Mouse (Mus musculus) C2C12 (cell line): ENCODE measurements around the gene Abhd12. TPM values are rescaled to one million over a fixed set of nuclear protein-coding genes. Genes with fewer than 3 reads are reported as not detected.

ENCODE experiments used
- H3K27me3 ChIP-seq: one replicate; pipeline ENCODE4 v1.6.1; 2011; ENCODE audit not compliant: control insufficient read depth, insufficient read depth, insufficient read length
- H3K36me3 ChIP-seq: one replicate; pipeline ENCODE4 v1.6.1; 2011; ENCODE audit not compliant: control insufficient read depth, insufficient read depth
- H3K4me3 ChIP-seq: one replicate; pipeline ENCODE4 v1.5.1; 2011; ENCODE audit warnings: mild to moderate bottlenecking, control low read depth; ENCODE audit not compliant: poor library complexity, insufficient read depth, severe bottlenecking
- H3K79me2 ChIP-seq: one replicate; pipeline ENCODE4 v1.6.1; 2011; ENCODE audit not compliant: control insufficient read depth, insufficient read depth
- H3K79me3 ChIP-seq: one replicate; pipeline ENCODE4 v1.6.1; 2011; ENCODE audit warnings: low read depth, control low read depth
- H3ac ChIP-seq: one replicate; pipeline ENCODE3; 2011; ENCODE audit warnings: low read depth; ENCODE audit not compliant: control insufficient read depth, insufficient read length
- CEBPB ChIP-seq: IDR thresholded peaks from one replicate; pipeline ENCODE4 v1.6.1; 2011; ENCODE audit warnings: low read depth, mild to moderate bottlenecking, control low read depth, moderate library complexity
- CTCF ChIP-seq: IDR thresholded peaks from one replicate; pipeline ENCODE4 v1.5.1; 2011; ENCODE audit not compliant: control insufficient read depth, insufficient read depth, insufficient read length
- FOSL1 ChIP-seq: IDR thresholded peaks from one replicate; pipeline ENCODE4 v1.8.0; 2011; ENCODE audit warnings: mild to moderate bottlenecking, low read length; ENCODE audit not compliant: poor library complexity, insufficient read depth, severe bottlenecking
- MAX ChIP-seq: IDR thresholded peaks from one replicate; pipeline ENCODE4 v1.6.1; 2011; ENCODE audit warnings: mild to moderate bottlenecking, control low read depth
- MYOD1 ChIP-seq: IDR thresholded peaks from one replicate; pipeline ENCODE4 v1.6.1; 2011; ENCODE audit warnings: low read depth; ENCODE audit not compliant: control insufficient read depth, insufficient read length
- MYOG ChIP-seq: IDR thresholded peaks from one replicate; pipeline ENCODE4 v1.6.1; 2011; ENCODE audit not compliant: control insufficient read depth, insufficient read length; ENCODE audit errors: extremely low read depth
- USF1 ChIP-seq: IDR thresholded peaks from one replicate; pipeline ENCODE4 v1.6.1; 2011; ENCODE audit warnings: low read depth, mild to moderate bottlenecking, control low read depth, moderate library complexity
- polyA plus RNA-seq: library from polyadenylated mRNA; unstranded; fragments of >200 nt; fragmentation: generic; extraction: Trizol; gene quantifications from one replicate; pipeline ENCODE4 v1.2.1, GENCODE M21; 2012; ENCODE audit warnings: missing spikeins

Gene Abhd12
- polyA plus RNA-seq, 1 experiment, result 62.7 TPM

DNA sequence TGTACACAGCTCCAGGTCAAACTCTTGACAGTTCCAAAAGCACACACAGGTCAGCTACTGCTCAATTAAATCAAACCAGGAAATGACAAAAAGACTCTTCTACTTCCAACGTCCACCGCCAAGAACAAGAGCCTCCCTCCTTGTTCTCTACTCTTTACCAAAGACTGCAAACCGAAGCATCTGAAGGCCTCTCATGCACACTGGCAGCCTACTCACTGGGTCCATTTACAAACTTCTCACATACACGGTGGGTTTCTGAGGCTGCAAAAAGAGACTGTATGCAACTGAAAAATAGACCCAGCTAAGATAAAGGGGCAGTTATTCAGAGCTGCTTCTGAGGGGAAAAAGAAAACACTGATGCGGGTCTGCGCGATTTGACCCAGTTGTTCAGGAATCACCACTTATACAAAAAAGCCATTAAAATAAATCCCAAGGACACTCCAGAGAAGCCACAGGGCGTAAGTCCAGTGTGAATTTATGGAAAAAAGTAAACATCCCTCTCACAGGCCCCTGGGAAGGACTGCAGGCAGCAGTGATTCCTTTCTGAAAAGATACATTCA, 57.0 kb downstream of the Abhd12 start:
- Histone ChIP-seq H3ac (no peak overlapping the region), H3K27me3 (no peaks in the 10 kb centered on the region), H3K79me2 (no peaks in the 10 kb centered on the region), H3K79me3 (no peaks in the 10 kb centered on the region), H3K36me3 (peaks cover 7% of the 10 kb centered on the region), H3K4me3 (no peak overlapping the region)
- TF ChIP-seq MYOG, result no peak
- TF ChIP-seq FOSL1, result no peak
- TF ChIP-seq MYOD1, result no peak
- TF ChIP-seq USF1, result no peak
- TF ChIP-seq CTCF, result no peak
- no peak for TF ChIP-seq CEBPB
- TF ChIP-seq MAX, result no peak

DNA sequence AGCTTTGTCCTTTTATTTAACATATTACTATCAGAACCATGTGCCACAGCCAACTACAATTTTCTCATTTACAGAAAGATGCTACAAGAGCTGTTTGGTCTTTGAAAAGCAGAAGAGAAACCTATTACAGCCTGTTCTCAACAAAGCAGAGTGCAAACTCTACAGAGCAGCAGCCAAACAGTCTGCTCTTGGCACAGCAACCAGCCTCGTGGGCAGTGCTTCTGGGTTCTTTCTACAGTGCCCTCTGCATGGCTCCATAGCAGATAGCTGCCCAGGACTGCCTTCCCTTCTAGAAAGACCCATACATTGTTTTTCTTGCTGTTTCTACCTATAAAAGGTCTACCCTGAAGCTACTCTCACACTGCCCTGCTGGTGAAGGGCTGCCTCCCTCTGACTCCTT, 59.7 kb downstream of the Abhd12 start:
- TF ChIP-seq USF1 (no peak), MAX (no peak), CTCF (no peak), MYOG (no peak), FOSL1 (no peak)
- H3K4me3 ChIP-seq, result no peak overlapping the region
- no peaks in the 10 kb centered on the region for H3K79me2 ChIP-seq
- no peak overlapping the region for H3ac ChIP-seq
- no peaks in the 10 kb centered on the region for H3K79me3 ChIP-seq
- H3K27me3 ChIP-seq, result no peaks in the 10 kb centered on the region
- peaks cover 7% of the 10 kb centered on the region for H3K36me3 ChIP-seq

DNA sequence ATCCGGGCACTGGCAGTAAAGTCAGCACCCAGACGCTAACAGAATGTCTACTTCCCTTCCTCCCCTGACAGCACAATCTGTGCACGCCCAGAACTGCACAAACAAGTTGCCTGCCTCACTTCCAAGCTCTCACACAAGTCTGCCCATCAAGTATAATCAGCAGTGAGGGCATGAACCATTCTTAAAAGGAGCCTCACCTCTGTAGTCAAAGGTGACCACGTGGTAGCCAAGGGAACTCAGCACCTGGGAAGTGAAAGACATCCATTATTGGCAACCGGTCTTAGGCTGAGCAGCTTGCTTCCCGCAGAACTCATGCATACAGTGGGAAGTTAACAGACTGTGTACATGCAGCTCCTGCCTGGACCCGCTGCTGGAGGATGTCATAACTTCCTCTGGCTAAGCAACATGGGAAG, 62.5 kb downstream of the Abhd12 start:
- no peaks in the 10 kb centered on the region for H3K79me3 ChIP-seq
- TF ChIP-seq MYOD1 (no peak), MAX (no peak), CTCF (no peak), MYOG (no peak), CEBPB (no peak), USF1 (no peak), FOSL1 (no peak)
- H3ac ChIP-seq, result no peak overlapping the region
- H3K79me2 ChIP-seq, result no peaks in the 10 kb centered on the region
- H3K36me3 ChIP-seq, result peaks cover 23% of the 10 kb centered on the region
- H3K4me3 ChIP-seq, result no peak overlapping the region
- no peaks in the 10 kb centered on the region for H3K27me3 ChIP-seq

DNA sequence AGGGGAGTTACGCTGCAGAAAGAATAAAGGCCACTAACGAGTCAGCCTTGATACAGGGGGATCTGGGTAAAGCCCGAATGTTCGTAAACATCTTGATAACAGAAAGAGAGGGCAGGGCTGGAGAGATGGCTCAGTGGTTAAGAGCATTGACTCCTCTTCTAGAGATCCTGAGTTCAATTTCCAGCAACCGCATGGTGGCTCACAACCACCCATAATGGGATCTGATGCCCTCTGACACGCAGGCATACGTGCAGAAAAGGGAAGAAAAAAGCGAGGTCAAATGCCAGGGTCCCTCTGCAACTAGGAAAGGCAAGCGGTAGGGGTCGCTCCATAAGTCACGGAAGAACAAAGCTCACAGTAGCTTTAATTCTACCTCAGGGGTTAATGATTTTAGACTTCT, 63.4 kb downstream of the Abhd12 start:
- Histone ChIP-seq H3ac (no peak overlapping the region), H3K4me3 (no peak overlapping the region), H3K79me2 (no peaks in the 10 kb centered on the region), H3K27me3 (no peaks in the 10 kb centered on the region), H3K36me3 (peaks cover 21% of the 10 kb centered on the region), H3K79me3 (no peaks in the 10 kb centered on the region)
- TF ChIP-seq CTCF, result no peak
- TF ChIP-seq USF1, result no peak
- TF ChIP-seq CEBPB, result no peak
- no peak for TF ChIP-seq MYOD1
- TF ChIP-seq MYOG, result no peak
- TF ChIP-seq FOSL1, result no peak
- no peak for TF ChIP-seq MAX

DNA sequence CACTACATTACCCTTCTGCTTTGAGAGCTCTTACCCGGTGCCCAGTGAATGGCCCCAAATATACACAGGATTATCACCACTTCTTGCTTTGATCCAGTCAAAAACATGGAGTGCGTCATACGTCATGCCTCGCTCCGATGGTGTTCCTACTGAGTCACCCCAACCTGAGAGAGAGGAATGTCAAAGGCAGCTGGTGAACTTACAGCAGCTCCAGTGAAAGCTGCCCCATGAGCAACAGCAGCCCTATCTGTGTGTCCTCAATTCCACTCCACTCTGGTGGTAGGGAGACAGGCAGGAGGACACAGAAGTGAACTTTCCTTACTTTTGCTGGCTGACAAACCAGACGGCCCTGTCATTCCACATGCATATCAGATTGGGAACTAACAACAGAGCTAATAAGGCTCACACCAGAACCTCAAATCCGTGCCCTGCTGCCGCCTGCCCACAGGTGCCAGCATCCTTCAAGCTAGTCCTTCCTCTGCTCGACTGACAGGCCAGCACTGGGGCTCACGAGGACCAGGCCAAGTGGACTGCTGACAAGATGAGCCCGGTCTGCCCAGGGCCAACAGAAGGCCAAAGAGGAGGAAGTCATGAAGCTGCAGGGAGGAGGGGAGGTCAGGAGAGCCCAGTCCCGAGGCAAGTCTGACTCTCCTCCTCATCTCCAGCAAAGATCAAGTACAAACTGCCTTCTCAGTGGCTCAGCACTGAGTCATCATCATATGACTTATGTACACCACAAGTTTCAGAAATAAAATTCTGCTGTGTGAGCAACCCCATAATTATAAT, 64.7 kb downstream of the Abhd12 start:
- no peak overlapping the region for H3K4me3 ChIP-seq
- peak overlapping the region; percentile 14 for H3ac ChIP-seq
- no peaks in the 10 kb centered on the region for H3K79me3 ChIP-seq
- TF ChIP-seq FOSL1 (peak; percentile 66), CEBPB (no peak), MAX (no peak), USF1 (peak; percentile 85), MYOD1 (peak; percentile 26), CTCF (no peak), MYOG (no peak)
- peaks cover 25% of the 10 kb centered on the region for H3K36me3 ChIP-seq
- no peaks in the 10 kb centered on the region for H3K79me2 ChIP-seq
- no peaks in the 10 kb centered on the region for H3K27me3 ChIP-seq

DNA sequence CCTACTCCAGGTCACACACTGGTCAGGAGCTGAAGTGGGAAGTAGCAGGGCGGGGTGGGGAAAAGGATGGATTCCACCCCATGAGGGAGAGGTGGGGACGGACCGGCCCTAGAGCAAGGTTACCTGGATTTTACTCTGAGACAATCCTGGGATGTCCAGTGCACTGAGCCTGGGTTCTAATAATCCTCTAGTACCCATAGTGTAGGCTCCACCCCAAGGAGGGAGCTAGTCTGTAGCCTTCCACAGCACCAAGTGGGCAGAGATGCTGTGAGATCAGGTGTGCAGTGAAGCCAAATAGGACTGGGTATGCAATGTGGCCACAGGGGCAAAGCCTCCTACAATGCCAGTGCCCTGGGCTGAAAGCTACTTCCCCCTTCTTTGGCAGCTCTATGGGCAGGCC, 66.8 kb downstream of the Abhd12 start:
- Histone ChIP-seq H3K36me3 (peaks cover 46% of the 10 kb centered on the region), H3K79me3 (no peaks in the 10 kb centered on the region), H3K4me3 (no peak overlapping the region), H3K27me3 (no peaks in the 10 kb centered on the region), H3K79me2 (no peaks in the 10 kb centered on the region), H3ac (no peak overlapping the region)
- TF ChIP-seq MYOD1 (no peak), CEBPB (no peak)
